Mouse (Mus musculus): ENCODE data around the gene Abcg4.

- no peak for TF ChIP-seq CTCF (IDR thresholded peaks at IDR 0.05 in 2 of 3, conservative IDR thresholded peaks at IDR 0.05 in 1 of 3; ENCODE audit: control insufficient read depth in 1 of 3, insufficient read depth in 1 of 3, low read depth in 2 of 3, low read length in 3 of 3, poor library complexity in 1 of 3, severe bottlenecking in 1 of 3)
- TF ChIP-seq MAX (IDR thresholded peaks at IDR 0.05; ENCODE audit: low read length) = peak; percentile 98
- no peak for TF ChIP-seq JUND (IDR thresholded peaks at IDR 0.05; ENCODE audit: low read depth, low read length)
- peak in 1 of 2 experiments; percentile 61; a peak in 1 of 4 replicates for TF ChIP-seq POLR2A (IDR thresholded peaks at IDR 0.05; ENCODE audit: control insufficient read depth in 1 of 2, insufficient read depth in 1 of 2, low read depth in 1 of 2, low read length in 2 of 2, poor library complexity in 1 of 2)
- TF ChIP-seq POLR2AphosphoS5 (IDR thresholded peaks at IDR 0.05; ENCODE audit: borderline replicate concordance, low read depth, low read length) = no peak
- TF ChIP-seq ZC3H11A (IDR thresholded peaks at IDR 0.05; ENCODE audit: low read depth, low read length) = no peak
- no peak for TF ChIP-seq EP300 (IDR thresholded peaks at IDR 0.05; ENCODE audit: low read depth in 1 of 2, low read length in 2 of 2)
- peak; percentile 64 for TF ChIP-seq TBP (IDR thresholded peaks at IDR 0.05; ENCODE audit: low read depth, low read length)
- peak; percentile 91 for TF ChIP-seq KAT2A (conservative IDR thresholded peaks at IDR 0.05; ENCODE audit: low read depth, low read length)
- TF ChIP-seq ZKSCAN1 (IDR thresholded peaks at IDR 0.05; ENCODE audit: low read depth, low read length) = no peak
- TF ChIP-seq CHD1 (IDR thresholded peaks at IDR 0.05; ENCODE audit: low read depth, low read length) = no peak; the same call in 1 of the 2 replicates
- 0 out of 2 replicates have a peak, but pooled peaks have one; percentile 40 for TF ChIP-seq ZNF384 (IDR thresholded peaks at IDR 0.05; ENCODE audit: low read depth, low read length)
- TF ChIP-seq MXI1 (IDR thresholded peaks at IDR 0.05; ENCODE audit: low read depth, low read length) = peak; percentile 99
- TF ChIP-seq NELFE (IDR thresholded peaks at IDR 0.05; ENCODE audit: low read depth, low read length) = peak; percentile 53
Observed at GRCm38 (mm10) chr9:44326371-44327063, 38.1 kb upstream of the Abcg4 start.

All from MEL (cell line).